Mouse (Mus musculus): Measurements from ENCODE around the gene Mptx2. TPM values are rescaled to one million over a fixed set of nuclear protein-coding genes. Genes with fewer than 3 reads are reported as not detected.
"Not testable (repeated sequence)": the region's sequence is repeated elsewhere in the genome, so short reads cannot be mapped to it uniquely, and the experiment has no call there.

Mptx2 gene
- polyA plus RNA-seq, 1 experiment from 2014 or later = not detected

- WGBS = 97% methylated on average over 3 of the region's 3 CpGs
- ATAC-seq (ENCODE audit: insufficient read depth, low FRiP score, low TSS enrichment) = no peak
- Histone ChIP-seq H3K4me1 (ENCODE audit: control insufficient read depth, insufficient read depth, low read length) (no peaks in the 10 kb centered on the region), H3K27me3 (ENCODE audit: control insufficient read depth, insufficient read depth, low read length) (no peaks in the 10 kb centered on the region), H3K9ac (ENCODE audit: low read length) (no peak overlapping the region), H3K4me2 (ENCODE audit: low read depth) (no peak overlapping the region), H3K36me3 (ENCODE audit: control insufficient read depth, insufficient read depth, low read length) (no peaks in the 10 kb centered on the region), H3K9me3 (ENCODE audit: control insufficient read depth, low read length) (no peaks in the 10 kb centered on the region), H3K27ac (ENCODE audit: low read depth, low read length) (no peak overlapping the region), H3K4me3 (ENCODE audit: low read depth, low read length) (no peak overlapping the region)
- DNase-seq (ENCODE audit: low spot score) = no peak
Observed at GRCm38 (mm10) chr1:173315725-173316124, 38.1 kb upstream of the Mptx2 start.

GRCm38 (mm10) chr1:173313535-173314050 is 36.0 kb upstream of the Mptx2 start:
- H3K27ac ChIP-seq (ENCODE audit: low read depth, low read length); DNase-seq (ENCODE audit: low spot score); H3K4me1 ChIP-seq (ENCODE audit: control insufficient read depth, insufficient read depth, low read length); H3K4me3 ChIP-seq (ENCODE audit: low read depth, low read length); H3K9me3 ChIP-seq (ENCODE audit: control insufficient read depth, low read length); H3K36me3 ChIP-seq (ENCODE audit: control insufficient read depth, insufficient read depth, low read length); H3K27me3 ChIP-seq (ENCODE audit: control insufficient read depth, insufficient read depth, low read length); ATAC-seq (ENCODE audit: insufficient read depth, low FRiP score, low TSS enrichment); H3K9ac ChIP-seq (ENCODE audit: low read length); H3K4me2 ChIP-seq (ENCODE audit: low read depth): not testable (repeated sequence)
- 88% methylated on average over 7 of the region's 7 CpGs for WGBS

GRCm38 (mm10) chr1:173302795-173303194 is 25.2 kb upstream of the Mptx2 start:
- ATAC-seq (ENCODE audit: insufficient read depth, low FRiP score, low TSS enrichment); DNase-seq (ENCODE audit: low spot score); H3K4me1 ChIP-seq (ENCODE audit: control insufficient read depth, insufficient read depth, low read length); H3K36me3 ChIP-seq (ENCODE audit: control insufficient read depth, insufficient read depth, low read length); H3K9me3 ChIP-seq (ENCODE audit: control insufficient read depth, low read length); H3K27ac ChIP-seq (ENCODE audit: low read depth, low read length); H3K4me3 ChIP-seq (ENCODE audit: low read depth, low read length); H3K27me3 ChIP-seq (ENCODE audit: control insufficient read depth, insufficient read depth, low read length); H3K4me2 ChIP-seq (ENCODE audit: low read depth); H3K9ac ChIP-seq (ENCODE audit: low read length): not testable (repeated sequence)
- WGBS = 76% methylated on average over 3 of the region's 3 CpGs

- no peak within 1 kb of the TSS for H3K9ac ChIP-seq (ENCODE audit: low read length)
- H3K4me2 ChIP-seq (ENCODE audit: low read depth) = no peak within 1 kb of the TSS
- H3K4me3 ChIP-seq (ENCODE audit: low read depth, low read length) = no peak within 1 kb of the TSS
- H3K9me3 ChIP-seq (ENCODE audit: control insufficient read depth, low read length) = no peaks in the 10 kb centered on the region
- no peaks in the 10 kb centered on the region for H3K4me1 ChIP-seq (ENCODE audit: control insufficient read depth, insufficient read depth, low read length)
- H3K36me3 ChIP-seq (ENCODE audit: control insufficient read depth, insufficient read depth, low read length) = no peaks in the 10 kb centered on the region
- no peak within 1 kb of the TSS for H3K27ac ChIP-seq (ENCODE audit: low read depth, low read length)
- H3K27me3 ChIP-seq (ENCODE audit: control insufficient read depth, insufficient read depth, low read length) = no peaks in the 10 kb centered on the region
- ATAC-seq (ENCODE audit: insufficient read depth, low FRiP score, low TSS enrichment) = no peak
- no peak for DNase-seq (ENCODE audit: low spot score)
Observed at GRCm38 (mm10) chr1:173265701-173266100, 11.9 kb downstream of the Mptx2 start, which contains the start of gene Olfr418. Olfr418 (plus strand) TSS chr1:173266001.

GRCm38 (mm10) chr1:173249888-173250287 is 27.7 kb downstream of the Mptx2 start:
- 94% methylated on average over 3 of the region's 3 CpGs for WGBS
- ATAC-seq (ENCODE audit: insufficient read depth, low FRiP score, low TSS enrichment) = no peak
- Histone ChIP-seq H3K4me2 (ENCODE audit: low read depth) (no peak overlapping the region), H3K27me3 (ENCODE audit: control insufficient read depth, insufficient read depth, low read length) (no peaks in the 10 kb centered on the region), H3K4me1 (ENCODE audit: control insufficient read depth, insufficient read depth, low read length) (no peaks in the 10 kb centered on the region), H3K4me3 (ENCODE audit: low read depth, low read length) (no peak overlapping the region), H3K27ac (ENCODE audit: low read depth, low read length) (no peak overlapping the region), H3K36me3 (ENCODE audit: control insufficient read depth, insufficient read depth, low read length) (no peaks in the 10 kb centered on the region), H3K9ac (ENCODE audit: low read length) (no peak overlapping the region), H3K9me3 (ENCODE audit: control insufficient read depth, low read length) (no peaks in the 10 kb centered on the region)
- no peak for DNase-seq (ENCODE audit: low spot score)

GRCm38 (mm10) chr1:173237004-173237403 is 40.6 kb downstream of the Mptx2 start:
- not testable (repeated sequence) for H3K9ac ChIP-seq (ENCODE audit: low read length); H3K4me3 ChIP-seq (ENCODE audit: low read depth, low read length); H3K27me3 ChIP-seq (ENCODE audit: control insufficient read depth, insufficient read depth, low read length); H3K27ac ChIP-seq (ENCODE audit: low read depth, low read length); ATAC-seq (ENCODE audit: insufficient read depth, low FRiP score, low TSS enrichment); DNase-seq (ENCODE audit: low spot score); H3K4me2 ChIP-seq (ENCODE audit: low read depth); H3K9me3 ChIP-seq (ENCODE audit: control insufficient read depth, low read length); H3K4me1 ChIP-seq (ENCODE audit: control insufficient read depth, insufficient read depth, low read length); H3K36me3 ChIP-seq (ENCODE audit: control insufficient read depth, insufficient read depth, low read length)
- WGBS = 83% methylated on average over 1 of the region's 1 CpGs

- Histone ChIP-seq H3K36me3 (ENCODE audit: control insufficient read depth, insufficient read depth, low read length) (no peaks in the 10 kb centered on the region), H3K27ac (ENCODE audit: low read depth, low read length) (no peak within 1 kb of the TSS), H3K9ac (ENCODE audit: low read length) (no peak within 1 kb of the TSS), H3K27me3 (ENCODE audit: control insufficient read depth, insufficient read depth, low read length) (no peaks in the 10 kb centered on the region), H3K9me3 (ENCODE audit: control insufficient read depth, low read length) (no peaks in the 10 kb centered on the region), H3K4me1 (ENCODE audit: control insufficient read depth, insufficient read depth, low read length) (no peaks in the 10 kb centered on the region), H3K4me3 (ENCODE audit: low read depth, low read length) (no peak within 1 kb of the TSS), H3K4me2 (ENCODE audit: low read depth) (no peak within 1 kb of the TSS)
- WGBS = 88% methylated on average over 2 of the region's 2 CpGs
- DNase-seq (ENCODE audit: low spot score) (no peak), ATAC-seq (ENCODE audit: insufficient read depth, low FRiP score, low TSS enrichment) (no peak)
Observed at GRCm38 (mm10) chr1:173227081-173227480, 50.5 kb downstream of the Mptx2 start, which contains the start of gene Fcer1a. Fcer1a (minus strand) TSS chr1:173227214.

Other genes with a start within 250 kb of the Mptx2 start
- not detected in 2 replicates for gene Olfr1408, start 140.4 kb downstream of the Mptx2 start, polyA plus RNA-seq (2014; fragmentation: Nextera tagmentation; extraction: Ambion mirVana)
- gene Olfr1406, start 87.1 kb downstream of the Mptx2 start, polyA plus RNA-seq (2014; fragmentation: Nextera tagmentation; extraction: Ambion mirVana) = not detected in 2 replicates
- gene Olfr218, start 80.0 kb downstream of the Mptx2 start, polyA plus RNA-seq (2014; fragmentation: Nextera tagmentation; extraction: Ambion mirVana) = not detected in 2 replicates
- not detected in 2 replicates for gene Olfr1404, start 65.4 kb downstream of the Mptx2 start, polyA plus RNA-seq (2014; fragmentation: Nextera tagmentation; extraction: Ambion mirVana)
- gene Fcer1a, start 50.6 kb downstream of the Mptx2 start, polyA plus RNA-seq (2014; fragmentation: Nextera tagmentation; extraction: Ambion mirVana) = not detected in 2 replicates
- not detected in 2 replicates for gene Olfr418, start 11.8 kb downstream of the Mptx2 start, polyA plus RNA-seq (2014; fragmentation: Nextera tagmentation; extraction: Ambion mirVana)
- 6.1 and 7.4 TPM in 2 replicates for gene Ackr1, start 56.0 kb upstream of the Mptx2 start, polyA plus RNA-seq (2014; fragmentation: Nextera tagmentation; extraction: Ambion mirVana)
- 2.2 and 3.5 TPM in 2 replicates for gene Aim2, start 73.1 kb upstream of the Mptx2 start, polyA plus RNA-seq (2014; fragmentation: Nextera tagmentation; extraction: Ambion mirVana)
- gene Cadm3, start 89.9 kb upstream of the Mptx2 start, polyA plus RNA-seq (2014; fragmentation: Nextera tagmentation; extraction: Ambion mirVana) = 40.1 and 42.4 TPM in 2 replicates
- gene Ifi206, start 213.3 kb upstream of the Mptx2 start, polyA plus RNA-seq (2014; fragmentation: Nextera tagmentation; extraction: Ambion mirVana) = not detected in 2 replicates

Data from neural tube, embryonic 11.5 days (tissue).